Mouse (Mus musculus): Measurements from ENCODE around the gene Slc4a3. TPM values are rescaled to one million over a fixed set of nuclear protein-coding genes. Genes with fewer than 3 reads are reported as not detected.

The Slc4a3 gene
- 6.5 and 7.2 TPM in 2 replicates for polyA plus RNA-seq (2014; fragmentation: Nextera tagmentation; extraction: Ambion mirVana)

DNA sequence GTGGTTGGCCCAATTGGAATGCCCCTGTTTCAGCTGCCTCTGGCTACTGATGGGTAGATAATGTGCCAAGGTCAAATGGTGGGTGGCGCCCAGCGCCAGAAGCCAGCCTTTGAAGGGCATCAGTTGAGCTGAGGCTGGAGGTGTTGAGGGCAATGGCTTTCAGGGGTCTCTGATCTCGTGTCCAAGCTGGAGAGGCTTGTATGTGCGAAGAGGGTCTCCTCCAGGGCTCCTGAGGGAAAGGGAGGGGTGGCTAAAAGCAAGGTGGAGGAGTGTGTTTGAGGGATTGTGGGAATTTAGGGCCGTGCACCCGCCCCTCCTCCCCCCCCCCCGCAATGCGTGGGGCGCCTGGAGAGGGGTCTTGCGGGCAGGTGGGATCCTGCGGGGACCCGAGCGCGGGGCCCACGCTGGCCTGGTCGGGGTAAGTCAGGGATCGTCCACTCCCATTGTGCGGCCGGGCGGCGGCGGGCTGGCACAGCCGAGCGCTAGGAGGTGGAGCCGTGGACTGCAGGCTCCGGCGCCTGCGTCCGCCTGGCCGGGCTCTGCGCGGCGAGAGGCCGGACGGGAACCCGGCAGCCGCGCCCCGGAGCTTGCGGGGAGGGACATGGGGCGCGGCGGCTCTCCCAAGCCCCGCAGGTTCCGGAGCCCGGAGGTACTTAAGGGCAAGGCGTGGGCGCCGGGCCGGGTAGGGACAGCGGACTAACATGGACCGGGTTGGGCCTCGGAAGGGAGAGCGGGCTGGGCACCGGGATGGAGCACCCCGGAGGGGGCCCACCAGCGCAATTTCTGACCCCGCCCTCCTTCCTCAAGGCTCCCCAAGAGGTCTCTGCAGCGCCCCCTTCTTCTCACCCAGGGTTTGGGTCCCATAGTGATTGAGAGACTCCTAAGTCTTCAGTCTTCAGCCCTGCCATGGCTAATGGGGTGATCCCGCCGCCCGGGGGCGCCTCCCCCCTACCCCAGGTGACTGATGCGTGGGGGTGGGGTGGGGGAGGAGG lies at the start of gene Slc4a3:
TSS of gene Slc4a3 (plus strand) at position 302 of the 992 bp plus-strand sequence.
- Histone ChIP-seq H3K9me3 (ENCODE audit: control insufficient read depth, low read length) (no peaks in the 10 kb centered on the region), H3K36me3 (ENCODE audit: control insufficient read depth, insufficient read depth, low read length) (peaks cover 3% of the 10 kb centered on the region; the same call in 1 of the 2 replicates), H3K4me1 (ENCODE audit: control insufficient read depth, insufficient read depth, low read length) (peaks cover 8% of the 10 kb centered on the region), H3K27ac (ENCODE audit: low read depth, low read length) (peak within 1 kb of the TSS; percentile 60), H3K9ac (ENCODE audit: low read length) (peak within 1 kb of the TSS; percentile 91), H3K27me3 (ENCODE audit: control insufficient read depth, insufficient read depth, low read length) (no peaks in the 10 kb centered on the region), H3K4me2 (peak within 1 kb of the TSS; percentile 80), H3K4me3 (ENCODE audit: low read depth, low read length) (peak within 1 kb of the TSS; percentile 67)
- DNase-seq (ENCODE audit: low spot score, missing footprints): peak; percentile 96
- 1% methylated on average over 52 of the region's 64 CpGs for WGBS
- ATAC-seq (ENCODE audit: low FRiP score): peak; percentile 91

- ATAC-seq (ENCODE audit: low FRiP score): no peak
- Histone ChIP-seq H3K4me3 (ENCODE audit: low read depth, low read length) (no peak overlapping the region), H3K27ac (ENCODE audit: low read depth, low read length) (no peak overlapping the region), H3K4me1 (ENCODE audit: control insufficient read depth, insufficient read depth, low read length) (peaks cover 2% of the 10 kb centered on the region; the same call in 1 of the 2 replicates), H3K36me3 (ENCODE audit: control insufficient read depth, insufficient read depth, low read length) (peaks cover 20% of the 10 kb centered on the region), H3K9me3 (ENCODE audit: control insufficient read depth, low read length) (no peaks in the 10 kb centered on the region), H3K9ac (ENCODE audit: low read length) (no peak overlapping the region), H3K4me2 (no peak overlapping the region), H3K27me3 (ENCODE audit: control insufficient read depth, insufficient read depth, low read length) (0 out of 2 replicates have a peak, but pooled peaks cover 2% of the 10 kb centered on the region)
- DNase-seq (ENCODE audit: low spot score, missing footprints): no peak
- 86% methylated on average over 4 of the region's 4 CpGs for WGBS
Measured at GRCm38 (mm10) chr1:75498897-75499296, 47.2 kb upstream of the Slc4a3 start.

- H3K36me3 ChIP-seq (ENCODE audit: control insufficient read depth, insufficient read depth, low read length): peaks cover 20% of the 10 kb centered on the region
- ATAC-seq (ENCODE audit: low FRiP score): no peak
Measured at GRCm38 (mm10) chr1:75499441-75499840, 46.6 kb upstream of the Slc4a3 start.

GRCm38 (mm10) chr1:75501905-75502304 lies 44.2 kb upstream of the Slc4a3 start:
- H3K4me3 ChIP-seq (ENCODE audit: low read depth, low read length): no peak overlapping the region
- H3K27ac ChIP-seq (ENCODE audit: low read depth, low read length): no peak overlapping the region
- 99% methylated on average over 9 of the region's 9 CpGs for WGBS
- DNase-seq (ENCODE audit: low spot score, missing footprints) (no peak), ATAC-seq (ENCODE audit: low FRiP score) (no peak)
- H3K9ac ChIP-seq (ENCODE audit: low read length): no peak overlapping the region
- peaks cover 7% of the 10 kb centered on the region for H3K4me1 ChIP-seq (ENCODE audit: control insufficient read depth, insufficient read depth, low read length)
- H3K9me3 ChIP-seq (ENCODE audit: control insufficient read depth, low read length): no peaks in the 10 kb centered on the region
- H3K4me2 ChIP-seq: no peak overlapping the region
- peaks cover 20% of the 10 kb centered on the region for H3K36me3 ChIP-seq (ENCODE audit: control insufficient read depth, insufficient read depth, low read length)
- H3K27me3 ChIP-seq (ENCODE audit: control insufficient read depth, insufficient read depth, low read length): peaks cover 7% of the 10 kb centered on the region; the same call in 1 of the 2 replicates

More at GRCm38 (mm10) chr1:75499441-75499840, 46.6 kb upstream of the Slc4a3 start:
- no peak overlapping the region for H3K4me2 ChIP-seq
- WGBS: 86% methylated on average over 7 of the region's 7 CpGs
- no peak overlapping the region for H3K27ac ChIP-seq (ENCODE audit: low read depth, low read length)
- H3K4me3 ChIP-seq (ENCODE audit: low read depth, low read length): no peak overlapping the region
- H3K9ac ChIP-seq (ENCODE audit: low read length): no peak overlapping the region
- H3K9me3 ChIP-seq (ENCODE audit: control insufficient read depth, low read length): no peaks in the 10 kb centered on the region
- H3K4me1 ChIP-seq (ENCODE audit: control insufficient read depth, insufficient read depth, low read length): peaks cover 3% of the 10 kb centered on the region
- H3K27me3 ChIP-seq (ENCODE audit: control insufficient read depth, insufficient read depth, low read length): peaks cover 7% of the 10 kb centered on the region; the same call in 1 of the 2 replicates
- DNase-seq (ENCODE audit: low spot score, missing footprints): no peak

DNA sequence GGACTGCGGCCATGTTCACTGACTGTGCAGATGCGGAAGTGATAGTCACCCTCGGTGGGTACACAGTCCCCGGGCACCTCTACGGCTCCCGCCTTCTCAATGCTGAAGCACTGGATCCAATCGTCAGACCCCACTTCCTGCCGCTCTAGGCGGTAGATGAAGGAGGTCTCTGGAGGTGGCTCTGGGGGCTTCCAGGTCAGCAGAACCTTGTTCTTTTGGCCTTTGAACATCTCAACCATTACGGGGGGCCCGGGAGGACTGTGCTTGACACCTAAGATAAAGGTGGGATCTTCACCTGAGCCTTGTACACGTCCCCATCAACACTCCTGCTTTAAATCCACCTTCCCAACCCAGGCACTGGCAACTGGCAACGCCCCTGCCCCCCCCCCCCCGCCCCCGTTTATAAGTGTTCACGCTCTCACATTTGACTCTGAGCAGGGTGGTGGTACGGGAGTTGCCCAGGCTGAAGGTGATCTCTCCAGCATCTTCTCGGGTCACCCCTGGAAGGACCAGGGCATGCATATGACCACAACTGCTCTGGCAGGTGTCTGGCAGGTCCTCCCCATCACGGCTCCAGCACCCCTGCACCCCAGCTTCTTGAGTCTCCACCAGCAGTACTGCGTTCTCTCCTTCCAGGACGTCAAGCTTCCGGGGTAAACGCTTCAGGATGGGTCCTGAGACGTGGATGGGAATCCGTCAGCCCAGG lies 43.0 kb upstream of the Slc4a3 start:
- DNase-seq (ENCODE audit: low spot score, missing footprints) (no peak), ATAC-seq (ENCODE audit: low FRiP score) (no peak)
- no peak overlapping the region for H3K4me2 ChIP-seq
- 91% methylated on average over 23 of the region's 25 CpGs for WGBS
- H3K4me3 ChIP-seq (ENCODE audit: low read depth, low read length): no peak overlapping the region
- H3K36me3 ChIP-seq (ENCODE audit: control insufficient read depth, insufficient read depth, low read length): peaks cover 20% of the 10 kb centered on the region
- no peaks in the 10 kb centered on the region for H3K9me3 ChIP-seq (ENCODE audit: control insufficient read depth, low read length)
- H3K4me1 ChIP-seq (ENCODE audit: control insufficient read depth, insufficient read depth, low read length): peaks cover 7% of the 10 kb centered on the region
- no peak overlapping the region for H3K27ac ChIP-seq (ENCODE audit: low read depth, low read length)
- peaks cover 9% of the 10 kb centered on the region; the same call in 1 of the 2 replicates for H3K27me3 ChIP-seq (ENCODE audit: control insufficient read depth, insufficient read depth, low read length)
- H3K9ac ChIP-seq (ENCODE audit: low read length): no peak overlapping the region

GRCm38 (mm10) chr1:75503651-75503980 lies 42.5 kb upstream of the Slc4a3 start:
- Histone ChIP-seq H3K27me3 (ENCODE audit: control insufficient read depth, insufficient read depth, low read length) (peaks cover 9% of the 10 kb centered on the region; the same call in 1 of the 2 replicates), H3K9ac (ENCODE audit: low read length) (no peak overlapping the region), H3K27ac (ENCODE audit: low read depth, low read length) (no peak overlapping the region), H3K4me3 (ENCODE audit: low read depth, low read length) (no peak overlapping the region), H3K4me1 (ENCODE audit: control insufficient read depth, insufficient read depth, low read length) (peaks cover 7% of the 10 kb centered on the region), H3K4me2 (no peak overlapping the region), H3K9me3 (ENCODE audit: control insufficient read depth, low read length) (no peaks in the 10 kb centered on the region), H3K36me3 (ENCODE audit: control insufficient read depth, insufficient read depth, low read length) (peaks cover 20% of the 10 kb centered on the region)
- 63% methylated on average over 23 of the region's 23 CpGs for WGBS
- DNase-seq (ENCODE audit: low spot score, missing footprints): no peak
- no peak for ATAC-seq (ENCODE audit: low FRiP score)

DNA sequence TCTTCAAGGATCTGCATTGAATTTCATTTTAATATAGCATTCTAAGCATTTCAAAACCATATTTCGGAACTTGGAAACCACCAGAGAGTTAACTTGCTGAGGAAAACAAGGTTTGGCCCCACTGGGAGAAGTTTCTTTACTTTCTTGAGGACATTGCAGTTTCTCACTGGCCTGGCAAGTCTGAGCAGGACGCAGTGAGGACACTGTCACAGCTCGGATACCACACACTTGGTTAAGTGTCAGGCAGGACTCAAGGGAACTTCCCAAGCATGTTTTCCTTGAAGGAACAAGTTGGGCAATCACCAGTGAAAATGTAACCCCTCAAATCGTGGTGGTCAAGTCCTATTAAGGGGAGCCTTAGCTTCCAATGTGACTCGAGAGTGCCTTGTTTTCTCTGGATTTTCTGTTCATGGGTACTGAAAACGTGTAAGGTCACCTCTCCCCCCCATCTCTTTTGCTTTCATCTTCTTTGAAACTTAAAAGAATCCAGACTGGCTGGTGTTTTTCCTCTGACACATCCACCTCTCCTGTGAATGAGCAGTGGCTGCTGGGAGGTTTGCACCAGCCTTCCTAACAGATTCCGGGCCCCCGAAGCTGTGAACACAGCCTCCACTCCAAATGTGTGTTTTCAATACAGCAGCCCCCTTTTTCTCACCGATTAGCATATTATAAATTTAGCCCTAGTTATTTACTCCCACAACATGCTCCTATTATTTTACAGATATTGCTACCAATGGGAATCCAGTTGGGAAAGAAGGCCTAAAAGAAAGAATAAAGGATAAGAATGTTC lies 41.6 kb upstream of the Slc4a3 start:
- no peak overlapping the region for H3K27ac ChIP-seq (ENCODE audit: low read depth, low read length)
- H3K4me3 ChIP-seq (ENCODE audit: low read depth, low read length): peak overlapping the region; percentile 77; the same call in 1 of the 2 replicates
- DNase-seq (ENCODE audit: low spot score, missing footprints) (peak; percentile 35), ATAC-seq (ENCODE audit: low FRiP score) (no peak)
- H3K9me3 ChIP-seq (ENCODE audit: control insufficient read depth, low read length): no peaks in the 10 kb centered on the region
- H3K27me3 ChIP-seq (ENCODE audit: control insufficient read depth, insufficient read depth, low read length): peaks cover 9% of the 10 kb centered on the region; the same call in 1 of the 2 replicates
- H3K4me1 ChIP-seq (ENCODE audit: control insufficient read depth, insufficient read depth, low read length): peaks cover 7% of the 10 kb centered on the region
- H3K4me2 ChIP-seq: peak overlapping the region; percentile 68
- H3K9ac ChIP-seq (ENCODE audit: low read length): peak overlapping the region; percentile 97; the same call in 1 of the 2 replicates
- H3K36me3 ChIP-seq (ENCODE audit: control insufficient read depth, insufficient read depth, low read length): peaks cover 19% of the 10 kb centered on the region
- 64% methylated on average over 9 of the region's 9 CpGs for WGBS

DNA sequence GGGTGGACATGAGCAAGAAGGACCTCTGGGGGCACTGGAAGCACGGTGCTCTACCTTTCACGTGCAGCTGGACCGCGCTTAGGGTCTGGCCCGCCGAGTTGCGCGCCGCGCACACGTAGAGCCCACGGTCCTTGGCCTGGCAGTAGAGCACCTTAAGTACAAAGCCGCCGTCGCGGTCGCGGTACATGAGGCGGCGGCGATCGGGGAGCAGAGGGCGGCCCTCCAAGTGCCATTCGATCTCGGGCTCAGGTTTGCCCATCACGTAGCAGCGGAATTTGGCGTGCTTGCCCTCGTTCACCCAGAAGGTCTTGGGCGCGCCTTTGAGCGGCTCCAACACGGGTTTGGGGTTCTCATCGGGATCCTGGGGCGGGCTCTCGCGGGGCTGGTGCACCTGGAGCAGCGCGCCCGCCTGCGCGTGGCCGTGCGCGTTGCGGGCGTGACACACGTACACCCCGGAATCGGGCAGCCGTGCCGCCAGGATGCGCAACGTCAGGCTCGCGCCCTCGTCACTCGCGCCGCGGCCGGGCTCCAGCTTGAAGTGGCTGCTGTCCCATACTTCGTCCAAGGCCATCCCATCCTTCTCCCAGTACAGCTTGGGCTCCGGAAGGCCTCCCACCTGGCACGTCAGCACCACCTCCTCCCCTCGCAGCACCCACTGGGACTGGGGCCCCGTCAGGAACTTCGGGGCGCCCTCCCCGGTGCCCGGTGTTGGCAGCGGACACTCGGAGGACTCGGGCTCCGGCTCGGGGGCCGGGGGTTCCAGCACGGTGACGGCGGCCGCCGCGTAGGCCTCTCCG lies 40.7 kb upstream of the Slc4a3 start:
- Histone ChIP-seq H3K27ac (ENCODE audit: low read depth, low read length) (peak overlapping the region; percentile 65; the same call in 1 of the 2 replicates), H3K9ac (ENCODE audit: low read length) (peak overlapping the region; percentile 97), H3K36me3 (ENCODE audit: control insufficient read depth, insufficient read depth, low read length) (peaks cover 16% of the 10 kb centered on the region), H3K4me3 (ENCODE audit: low read depth, low read length) (peak overlapping the region; percentile 77), H3K9me3 (ENCODE audit: control insufficient read depth, low read length) (no peaks in the 10 kb centered on the region), H3K4me1 (ENCODE audit: control insufficient read depth, insufficient read depth, low read length) (peaks cover 7% of the 10 kb centered on the region), H3K4me2 (peak overlapping the region; percentile 68), H3K27me3 (ENCODE audit: control insufficient read depth, insufficient read depth, low read length) (peaks cover 9% of the 10 kb centered on the region; the same call in 1 of the 2 replicates)
- peak; percentile 97 for DNase-seq (ENCODE audit: low spot score, missing footprints)
- WGBS: 1% methylated on average over 82 of the region's 84 CpGs
- ATAC-seq (ENCODE audit: low FRiP score): peak; percentile 70

All from midbrain, embryonic 11.5 days (tissue).